Mouse (Mus musculus) G1E (cell line): Measurements from ENCODE around the gene Pcdh15.

Source experiments
- CTCF ChIP-seq: IDR thresholded peaks from 2 replicates; pipeline ENCODE4 v1.5.1; 2012; ENCODE audit warnings: low read depth, low read length, inconsistent platforms, mixed read lengths
- GATA1 ChIP-seq: IDR thresholded peaks from 2 replicates; pipeline ENCODE4 v1.6.1; 2012; ENCODE audit warnings: borderline replicate concordance, low read length, inconsistent platforms, mixed read lengths
- POLR2AphosphoS5 ChIP-seq: IDR thresholded peaks from 2 replicates; pipeline ENCODE4 v1.6.1; 2012; ENCODE audit warnings: low read depth, low read length, inconsistent platforms; ENCODE audit not compliant: insufficient replicate concordance

- TF ChIP-seq CTCF: no peak
- no peak for TF ChIP-seq GATA1
- no peak for TF ChIP-seq POLR2AphosphoS5
Measured at GRCm38 (mm10) chr10:73052074-73052473, 47.1 kb upstream of the Pcdh15 start.
